Mouse (Mus musculus): ENCODE results near the gene Rnf26. TPM values are rescaled to one million over a fixed set of nuclear protein-coding genes. Genes with fewer than 3 reads are reported as not detected.

The Rnf26 gene
- total RNA-seq (2021), result 1 to 10 TPM; 3.0 to 3.1 TPM
- long read RNA-seq, experiment 1, transcript Rnf26-201 (1 exons, 2,724 nt), result major isoform, 12 of 12 reads
- long read RNA-seq, experiment 1, partial matches to known transcripts, result 0 of 12 reads
- long read RNA-seq, experiment 1, other reads (novel, unspliced or antisense), result 0 of 12 reads
- long read RNA-seq, experiment 2, transcript Rnf26-201 (1 exons, 2,724 nt), result major isoform, 6 of 7 reads
- long read RNA-seq, experiment 2, partial matches to known transcripts, result 0 of 7 reads
- long read RNA-seq, experiment 2, other reads (novel, unspliced or antisense), result 0 of 7 reads

DNA sequence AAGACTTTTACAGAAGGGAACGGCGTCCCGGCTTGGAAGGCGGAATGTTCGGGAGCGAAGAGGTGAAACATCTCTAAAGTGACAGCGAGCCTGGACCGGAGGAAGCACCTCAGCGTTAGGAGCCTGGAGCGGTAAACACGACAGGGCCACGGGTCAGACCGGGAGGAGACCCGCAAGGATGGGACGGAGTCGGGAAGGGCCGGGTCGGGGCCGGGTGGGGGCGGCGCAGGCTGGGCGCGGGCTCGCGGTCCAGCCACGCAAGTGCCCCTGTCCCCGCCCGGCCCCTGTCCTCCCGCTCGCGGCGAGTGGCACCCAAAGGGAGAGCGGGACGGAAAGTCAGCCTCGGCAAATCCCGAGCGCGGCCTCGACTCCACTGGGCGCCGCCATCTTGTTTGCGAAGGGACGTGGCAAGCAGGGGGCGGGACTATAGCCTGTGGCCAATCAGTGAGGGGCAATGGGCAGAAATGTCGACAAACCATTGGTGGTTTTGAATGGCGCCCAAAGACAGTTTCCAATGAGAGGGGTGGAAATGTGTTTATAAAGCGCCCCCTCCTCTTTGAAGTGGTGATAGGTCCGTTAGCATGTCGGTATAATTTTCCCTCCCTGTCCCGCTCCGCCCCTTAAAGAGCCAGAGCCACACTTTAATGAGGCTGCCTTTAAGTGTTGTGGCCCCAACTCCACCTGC, at the start of gene Rnf26, which contains the start of gene Gm49380:
Gene Rnf26, minus strand, starts transcription at position 413 of the 685 bp plus-strand sequence.
Gene Gm49380, minus strand, starts transcription at position 396 of the 685 bp plus-strand sequence.
- no peak for TF ChIP-seq CTCF (IDR thresholded peaks at IDR 0.05)
- Histone ChIP-seq H3K27ac (peak within 1 kb of the TSS; percentile 86), H3K4me3 (peak within 1 kb of the TSS; percentile 86)
- intact Hi-C loops (cut with DNase I), result no loop called here
- DNase-seq, result peak; percentile 97

DNA sequence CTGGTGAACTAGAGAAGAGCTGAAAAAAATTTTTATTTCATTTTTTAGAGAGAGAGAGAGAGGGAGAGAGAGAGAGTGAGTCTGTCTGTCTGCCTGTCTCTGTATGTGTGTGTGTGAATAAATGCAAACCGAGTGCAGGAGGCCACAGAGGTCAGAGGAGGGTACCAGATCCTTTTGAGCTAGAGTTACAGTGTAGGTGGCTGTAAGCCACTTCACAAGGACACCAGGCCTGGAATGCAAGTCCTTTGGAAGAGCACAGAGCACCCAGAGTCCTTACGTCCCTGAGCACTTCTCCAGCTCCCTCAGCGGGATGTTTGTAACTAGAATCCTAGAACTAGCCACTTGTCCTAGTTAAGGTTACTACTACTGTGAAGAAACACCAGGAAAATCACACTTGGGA, 46.6 kb upstream of the Rnf26 start:
- TF ChIP-seq CTCF (IDR thresholded peaks at IDR 0.05), result no peak
- H3K4me3 ChIP-seq, result no peak overlapping the region
- H3K27ac ChIP-seq, result peak overlapping the region; percentile 69
- no peak for DNase-seq
- intact Hi-C loops (cut with DNase I), result no loop called here

DNA sequence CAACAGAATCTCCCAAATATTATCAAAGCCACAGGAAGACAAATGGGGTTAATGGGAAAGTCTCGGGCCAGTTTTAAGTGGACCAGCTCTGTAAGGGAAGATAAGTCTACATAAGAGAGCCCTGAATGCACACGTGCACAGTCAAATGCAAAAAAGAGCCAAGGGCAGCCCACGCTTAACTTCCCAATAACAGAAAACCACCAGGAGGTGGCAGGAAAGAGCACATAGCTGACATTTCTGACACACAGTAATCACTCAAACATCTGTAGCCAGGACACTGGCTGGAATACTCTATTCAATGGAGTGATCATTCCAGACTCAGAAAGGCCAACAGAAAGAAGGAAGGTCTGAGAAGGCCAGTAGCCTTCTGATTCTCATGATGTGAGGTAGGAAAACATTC, 34.0 kb upstream of the Rnf26 start:
- H3K27ac ChIP-seq, result peak overlapping the region; percentile 2; the same call in 1 of the 2 replicates
- peak; percentile 73 for TF ChIP-seq CTCF (IDR thresholded peaks at IDR 0.05)
- no peak for DNase-seq

DNA sequence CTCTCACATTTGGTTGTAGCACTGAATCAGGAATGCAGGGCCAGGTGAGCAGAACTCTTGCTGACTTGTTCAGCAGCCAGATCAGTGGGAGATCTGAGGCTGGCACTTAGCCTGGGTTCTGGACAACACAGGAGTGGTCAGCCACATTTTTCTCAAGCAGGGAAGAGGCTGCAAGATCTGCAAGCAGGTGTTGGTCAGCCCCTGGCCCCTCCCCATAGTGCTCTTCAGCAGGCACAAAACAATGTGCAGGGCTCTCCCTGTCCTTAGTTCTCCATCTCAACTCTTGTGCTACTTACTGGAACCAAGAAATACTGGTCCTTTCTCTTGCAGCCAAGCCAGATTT, 31.4 kb upstream of the Rnf26 start:
- H3K27ac ChIP-seq, result peak overlapping the region; percentile 40; the same call in 1 of the 2 replicates
- intact Hi-C loops (cut with DNase I), result no loop called here

More for the DNA sequence above, 34.0 kb upstream of the Rnf26 start:
- intact Hi-C loops (cut with DNase I), result no loop called here
- no peak overlapping the region for H3K4me3 ChIP-seq

DNA sequence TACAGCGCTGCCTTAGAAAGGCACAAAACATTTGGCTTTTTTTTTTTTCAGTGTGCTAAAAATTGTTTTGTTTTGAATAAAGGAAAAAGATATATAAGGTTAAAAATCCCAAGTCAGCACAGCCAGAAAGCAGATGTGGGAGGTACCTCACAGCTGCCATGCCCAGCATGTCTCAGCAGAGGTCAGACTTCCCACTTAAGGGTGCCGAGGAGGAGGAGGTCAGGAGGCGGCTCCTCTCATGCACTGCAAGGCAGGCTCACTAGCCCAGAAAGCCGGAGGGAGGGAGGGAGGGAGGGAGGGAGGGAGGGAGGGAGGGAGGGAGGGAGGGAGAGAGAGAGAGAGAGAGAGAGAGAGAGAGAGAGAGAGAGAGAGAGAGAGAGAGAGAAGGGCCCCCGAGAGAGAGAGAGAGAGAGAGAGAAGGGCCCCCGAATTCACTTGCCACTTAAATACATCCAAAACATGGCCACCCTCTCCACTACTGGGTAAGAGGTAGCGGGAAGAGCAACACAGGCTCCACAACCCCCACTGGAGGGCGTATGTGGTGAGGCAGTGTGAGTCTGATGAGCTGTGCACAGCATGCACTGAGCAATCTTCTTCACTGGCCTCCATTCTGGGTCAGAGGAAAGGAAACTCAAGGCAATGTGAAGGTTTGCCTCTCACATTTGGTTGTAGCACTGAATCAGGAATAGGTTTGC, 30.9 kb upstream of the Rnf26 start:
- intact Hi-C loops (cut with DNase I), result no loop called here

More for the DNA sequence above, 31.4 kb upstream of the Rnf26 start:
- TF ChIP-seq CTCF (IDR thresholded peaks at IDR 0.05), result no peak
- no peak overlapping the region for H3K4me3 ChIP-seq
- no peak for DNase-seq

DNA sequence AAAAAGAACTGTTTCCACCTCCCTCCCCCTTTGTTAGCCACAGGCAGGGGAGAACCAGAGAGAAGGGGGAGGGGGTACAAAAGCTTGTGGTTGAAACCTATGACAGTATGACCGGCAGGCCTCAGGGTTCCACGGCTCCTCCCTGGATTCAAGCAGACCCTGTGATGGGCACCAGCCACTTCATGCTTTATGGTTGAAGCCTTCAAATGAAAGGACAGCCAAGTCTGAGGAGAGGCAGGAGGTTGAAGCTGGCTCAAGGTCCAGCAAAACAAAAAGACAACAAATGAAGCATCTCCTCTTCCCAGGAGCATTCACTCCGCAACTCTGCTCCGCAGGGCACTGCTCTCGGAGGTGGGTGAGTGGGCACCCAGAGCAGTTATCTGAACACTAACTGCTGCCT, 30.1 kb upstream of the Rnf26 start:
- H3K4me3 ChIP-seq, result no peak overlapping the region
- TF ChIP-seq CTCF (IDR thresholded peaks at IDR 0.05), result no peak
- H3K27ac ChIP-seq, result peak overlapping the region; percentile 54
- intact Hi-C loops (cut with DNase I), result no loop called here
- no peak for DNase-seq

More for the DNA sequence above, 30.9 kb upstream of the Rnf26 start:
- peak; percentile 49 for DNase-seq
- H3K4me3 ChIP-seq, result no peak overlapping the region
- H3K27ac ChIP-seq, result peak overlapping the region; percentile 54
- peak; percentile 27 for TF ChIP-seq CTCF (IDR thresholded peaks at IDR 0.05)

DNA sequence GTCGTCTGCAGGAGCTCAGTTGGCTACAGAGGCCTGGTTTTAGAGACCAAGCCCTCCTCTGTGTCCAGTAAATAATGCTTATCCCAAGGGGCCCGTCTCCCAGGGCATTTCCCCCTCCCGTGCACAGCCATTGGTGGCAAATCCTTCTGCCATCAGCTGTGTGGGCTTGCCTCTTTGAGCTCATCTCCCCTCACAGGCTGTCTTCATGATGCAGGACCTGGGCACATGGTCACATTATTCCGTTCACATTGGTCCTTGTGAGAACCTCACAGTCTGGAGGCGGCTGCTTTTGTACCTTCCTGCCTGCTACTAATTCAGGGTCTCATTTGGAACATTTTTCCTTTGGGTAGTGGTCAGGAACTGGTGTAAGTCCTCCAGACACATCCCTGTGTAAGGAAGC, 28.6 kb upstream of the Rnf26 start:
- no peak for DNase-seq
- Histone ChIP-seq H3K27ac (no peak overlapping the region), H3K4me3 (no peak overlapping the region)
- no peak for TF ChIP-seq CTCF (IDR thresholded peaks at IDR 0.05)
- intact Hi-C loops (cut with DNase I), result no loop called here

DNA sequence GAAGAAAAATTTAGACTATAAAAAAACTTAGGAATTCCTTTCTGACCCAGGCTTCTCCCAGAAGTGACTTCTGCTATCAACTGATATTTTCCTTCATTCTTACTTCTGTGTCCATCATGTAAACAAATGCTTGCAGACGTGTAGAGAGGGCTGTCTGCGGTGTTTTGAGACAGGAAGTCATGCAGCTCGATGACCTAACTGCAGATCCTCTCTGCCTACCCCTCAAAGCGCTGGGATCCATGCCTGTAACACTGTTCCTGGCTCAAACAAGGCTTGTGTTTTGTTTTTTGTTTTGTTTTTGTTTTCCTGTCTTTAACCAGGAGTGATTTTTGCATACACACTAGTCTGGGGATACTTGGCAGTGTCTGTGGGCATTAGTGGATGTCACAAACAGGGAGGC, 24.5 kb upstream of the Rnf26 start:
- no peak for DNase-seq
- intact Hi-C loops (cut with DNase I), result no loop called here
- Histone ChIP-seq H3K4me3 (no peak overlapping the region), H3K27ac (no peak overlapping the region)
- TF ChIP-seq CTCF (IDR thresholded peaks at IDR 0.05), result no peak

DNA sequence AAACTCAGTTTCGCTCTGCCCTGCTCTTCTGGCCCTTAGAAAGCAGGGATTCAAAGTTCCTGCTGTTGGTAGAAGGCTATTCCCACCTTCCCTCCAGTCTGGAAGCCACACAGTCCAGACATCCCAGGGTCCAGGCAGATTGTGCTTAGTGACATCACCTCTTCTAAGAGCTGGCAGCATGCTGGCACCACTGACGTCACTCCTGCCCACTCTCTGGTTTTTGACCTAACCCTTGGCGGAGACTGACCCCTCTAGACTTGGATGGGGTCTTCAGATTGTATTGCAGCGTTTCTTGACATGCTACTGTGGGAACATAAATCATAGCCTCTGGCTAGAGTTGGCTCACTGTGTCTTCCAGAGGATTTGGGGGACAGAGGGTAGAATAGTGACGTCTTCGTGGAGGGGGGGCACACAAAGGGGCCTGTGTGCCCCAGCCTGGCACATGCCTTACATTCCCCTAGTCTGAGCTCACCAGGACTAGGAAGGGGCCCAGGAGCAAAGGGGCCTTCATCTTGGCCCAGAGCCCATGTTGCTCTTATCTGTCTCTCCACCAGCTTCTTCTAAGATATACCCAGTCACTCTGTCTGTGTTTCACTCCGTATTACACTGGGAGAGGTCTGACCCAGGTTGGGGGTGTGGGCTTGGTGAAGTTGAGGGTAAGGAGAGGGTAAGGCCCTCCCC, 22.6 kb upstream of the Rnf26 start:
- Histone ChIP-seq H3K4me3 (peak overlapping the region; percentile 88), H3K27ac (peak overlapping the region; percentile 94)
- intact Hi-C loops (cut with DNase I), result no loop called here
- DNase-seq, result no peak
- TF ChIP-seq CTCF (IDR thresholded peaks at IDR 0.05), result no peak

DNA sequence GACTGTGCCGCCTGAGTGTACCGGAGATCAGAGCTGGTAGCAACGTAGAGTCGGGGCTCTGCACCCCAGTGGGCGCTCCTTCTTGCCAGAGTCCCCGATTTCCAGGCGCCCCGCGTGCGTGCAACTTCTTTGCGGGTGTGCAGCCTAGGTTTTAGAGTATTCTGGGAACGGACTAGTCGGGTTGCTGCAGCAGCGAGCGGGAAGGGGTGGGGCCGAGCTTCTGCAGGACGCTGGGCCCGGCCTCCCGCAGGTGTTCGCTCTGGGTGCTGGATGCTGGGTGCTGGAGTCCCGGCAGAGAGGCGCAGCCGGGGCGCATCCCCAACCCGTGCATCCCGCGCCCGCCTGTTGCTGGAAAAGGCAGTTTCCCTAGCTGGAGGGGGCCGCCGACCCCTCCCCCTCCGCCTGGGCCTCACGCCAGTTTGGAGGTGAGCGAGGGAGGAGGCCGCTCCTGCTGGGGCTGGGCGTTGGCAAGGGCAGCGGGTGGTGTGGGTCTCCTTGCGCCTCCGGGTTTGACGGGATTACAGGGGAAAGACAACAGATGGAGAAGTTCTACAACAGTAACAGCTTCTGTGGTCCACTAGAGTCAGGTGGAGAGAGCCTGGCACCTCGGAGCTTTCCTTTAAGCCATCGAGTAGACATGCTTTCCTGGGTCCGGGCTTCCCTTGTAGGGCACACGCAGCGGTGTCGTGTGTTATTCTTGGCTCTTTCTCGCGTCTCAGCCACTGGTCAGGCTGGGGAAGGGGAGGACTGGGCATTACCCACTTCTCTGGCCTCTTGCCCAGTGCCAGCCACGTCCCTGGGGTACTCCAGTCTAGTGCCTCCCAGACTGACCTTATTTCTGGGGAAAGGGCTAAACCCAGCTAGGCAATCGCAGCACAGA, 21.8 kb upstream of the Rnf26 start:
- intact Hi-C loops (cut with DNase I), result loop anchor here (5.0 kb wide), 1 partner anchor 37 kb away; no protein-coding TSS in a partner anchor
- no peak for TF ChIP-seq CTCF (IDR thresholded peaks at IDR 0.05)
- peak overlapping the region; percentile 94 for H3K27ac ChIP-seq
- peak; percentile 68 for DNase-seq
- H3K4me3 ChIP-seq, result peak overlapping the region; percentile 88

DNA sequence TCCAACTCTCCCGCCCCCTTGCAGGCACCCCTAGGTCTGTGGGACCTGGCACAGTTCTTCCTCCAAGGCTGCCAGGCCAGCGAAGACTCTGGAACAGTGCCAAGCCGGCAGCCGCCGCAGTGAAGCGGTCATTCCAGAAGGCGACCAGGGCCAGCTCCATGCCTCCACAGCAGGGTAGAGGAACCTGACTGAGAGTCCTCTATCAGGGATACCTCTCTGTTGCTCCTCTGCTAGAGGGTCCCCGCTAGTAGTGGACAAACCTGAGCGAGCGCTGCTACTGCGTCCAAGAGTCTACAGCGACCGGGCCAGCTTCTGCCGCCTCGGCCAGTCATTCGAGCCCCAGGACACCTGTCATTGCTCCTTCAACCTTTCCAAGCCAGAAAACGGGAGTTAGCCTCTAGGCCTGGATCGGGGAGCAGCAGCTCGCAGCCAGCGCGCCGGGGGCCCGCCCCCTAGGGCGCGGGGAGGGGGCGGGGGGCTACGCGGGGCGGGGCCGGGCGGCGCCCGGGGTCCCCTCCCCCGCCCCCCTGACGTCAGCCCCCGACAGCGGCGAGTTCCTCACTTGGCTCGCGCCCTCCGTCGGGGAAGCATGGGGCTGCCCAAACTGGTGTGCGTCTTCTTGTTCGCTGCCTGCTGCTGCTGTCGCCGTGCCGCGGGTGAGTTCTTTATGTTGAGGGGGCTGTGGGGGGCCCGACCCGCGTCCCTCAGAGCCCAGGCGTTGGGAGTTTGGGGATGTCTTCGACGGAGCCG, 21.0 kb upstream of the Rnf26 start, which contains the start of gene Mcam:
Gene Mcam, plus strand, starts transcription at position 369 of the 750 bp plus-strand sequence.
- intact Hi-C loops (cut with DNase I), result loop anchor here (5.0 kb wide), 1 partner anchor 38 kb away; no protein-coding TSS in a partner anchor
- Histone ChIP-seq H3K4me3 (peak within 1 kb of the TSS; percentile 88), H3K27ac (peak within 1 kb of the TSS; percentile 94)
- no peak for TF ChIP-seq CTCF (IDR thresholded peaks at IDR 0.05)
- DNase-seq, result peak; percentile 88
